Mouse (Mus musculus) bone marrow macrophage, adult 2 months (primary cell): ENCODE data around the gene Hddc3. TPM values are rescaled to one million over a fixed set of nuclear protein-coding genes. Genes with fewer than 3 reads are reported as not detected.
A peak's percentile ranks its signal among the peaks of the same experiment; 100 is the strongest.

Source experiments
- H3K27ac ChIP-seq: 2 replicates; pipeline ENCODE4 v1.5.1; 2012; ENCODE audit warnings: low read depth, low read length; ENCODE audit not compliant: insufficient read depth
- H3K4me1 ChIP-seq: 2 replicates; pipeline ENCODE4 v1.6.1; 2012; ENCODE audit warnings: low read length; ENCODE audit not compliant: control insufficient read depth, insufficient read depth
- H3K4me3 ChIP-seq: 2 replicates; pipeline ENCODE4 v1.5.1; 2012; ENCODE audit warnings: mild to moderate bottlenecking, low read length, moderate library complexity; ENCODE audit not compliant: insufficient read depth
- CTCF ChIP-seq: IDR thresholded peaks from 2 replicates; pipeline ENCODE4 v1.5.1; 2012; ENCODE audit warnings: low read depth, mild to moderate bottlenecking, low read length, moderate library complexity
- POLR2A ChIP-seq: IDR thresholded peaks from 2 replicates; pipeline ENCODE4 v1.6.1; 2012; ENCODE audit warnings: mild to moderate bottlenecking, low read depth, low read length, borderline replicate concordance
- polyA plus RNA-seq: library from polyadenylated mRNA; stranded (reverse); fragments of >200 nt; gene quantifications from 2 replicates; pipeline ENCODE4 v1.2.4, GENCODE M21; 2012; ENCODE audit not compliant: missing spikeins, insufficient read depth, insufficient read length

The Hddc3 gene
- polyA plus RNA-seq, 1 experiment: 7.5 TPM

DNA sequence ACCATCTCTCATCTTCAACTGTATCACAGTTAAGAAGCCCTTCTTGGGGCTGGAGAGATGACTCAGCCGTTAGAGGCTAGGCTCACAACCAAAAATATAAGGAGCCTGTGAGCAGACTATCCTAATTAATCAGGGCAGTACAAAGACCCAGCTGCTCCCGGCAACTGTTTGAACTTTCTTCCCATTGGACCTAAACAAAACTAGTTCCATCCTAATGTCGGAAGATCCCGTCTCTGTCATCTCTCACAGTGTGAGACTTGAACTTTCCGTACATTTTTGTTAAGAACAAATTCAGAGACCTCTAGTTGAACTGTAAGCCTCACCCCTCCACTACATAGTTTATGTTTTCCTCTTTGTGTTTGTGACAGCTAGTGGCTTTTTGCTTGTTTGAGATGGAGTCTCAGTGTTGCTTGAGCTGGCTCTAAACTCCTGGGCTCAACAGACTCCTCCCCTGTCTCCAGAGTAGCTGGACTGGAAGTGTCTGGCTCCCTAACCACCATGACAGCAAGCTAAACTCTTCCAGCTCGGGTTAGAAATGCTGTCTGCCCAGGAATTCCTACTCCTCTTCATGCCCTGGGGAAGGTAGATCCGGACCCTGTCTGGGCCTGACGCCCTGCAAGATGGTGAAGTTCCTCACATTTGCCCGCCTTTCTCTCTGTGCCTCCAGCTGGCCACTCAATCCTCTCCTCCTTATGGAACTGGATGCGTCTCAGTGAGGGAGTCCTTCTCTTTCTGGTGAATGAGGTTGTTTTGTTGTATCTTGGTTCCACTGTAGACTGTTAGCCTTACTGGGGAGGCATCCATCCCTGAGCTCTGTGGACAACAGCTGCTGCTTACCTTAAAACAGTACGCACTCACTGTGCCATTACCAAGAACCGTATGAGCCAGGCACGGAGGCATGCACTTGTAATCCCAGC is 5.0 kb downstream of the Hddc3 start:
- Histone ChIP-seq H3K4me3 (no peak overlapping the region), H3K4me1 (peaks cover 22% of the 10 kb centered on the region), H3K27ac (no peak overlapping the region)
- TF ChIP-seq CTCF (no peak), POLR2A (no peak)

DNA sequence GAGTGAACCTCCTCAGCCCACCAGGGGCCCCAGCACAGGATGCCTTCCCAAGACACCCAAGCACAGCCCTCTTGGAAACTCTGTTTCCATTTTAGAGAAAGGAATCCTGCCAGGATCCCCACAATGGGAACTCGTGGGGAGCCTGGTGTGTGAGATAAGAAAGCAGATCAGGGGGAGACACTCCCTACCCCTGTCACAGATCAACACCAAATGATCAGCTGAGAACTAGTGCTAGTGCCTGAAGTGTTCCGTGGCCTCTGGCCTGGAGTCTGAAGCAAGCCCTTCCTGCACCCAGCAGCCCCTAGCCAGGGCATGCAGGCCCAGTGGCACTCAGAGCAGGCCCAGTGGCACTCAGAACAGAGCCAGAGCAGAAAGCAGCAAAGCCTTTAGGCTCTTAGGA is 7.9 kb downstream of the Hddc3 start:
- H3K4me3 ChIP-seq: no peak overlapping the region

DNA sequence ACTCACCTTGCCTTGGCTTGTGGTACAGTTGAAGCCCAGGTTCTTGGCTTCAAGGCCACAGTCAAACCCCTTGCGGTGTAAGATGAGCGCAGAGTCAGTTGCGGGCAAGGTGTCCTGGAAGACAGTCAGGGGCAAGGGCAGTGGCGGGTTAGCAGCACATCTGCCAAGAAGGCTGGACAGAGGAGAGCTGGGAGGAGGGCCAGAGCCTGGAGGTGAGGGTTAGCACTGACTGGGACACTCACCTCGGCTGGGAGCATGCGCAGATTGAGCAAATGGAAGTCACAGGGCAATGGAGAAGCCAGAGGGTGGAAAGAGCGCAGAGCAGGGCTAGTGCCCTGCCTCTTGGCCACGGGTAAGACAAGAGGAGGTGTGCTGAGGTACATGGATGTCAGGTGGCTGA is 10.0 kb downstream of the Hddc3 start:
- H3K4me3 ChIP-seq: no peak overlapping the region
- no peak for TF ChIP-seq POLR2A
- TF ChIP-seq CTCF: no peak
- peaks cover 6% of the 10 kb centered on the region for H3K4me1 ChIP-seq
- no peak overlapping the region for H3K27ac ChIP-seq

More for the DNA sequence above, 7.9 kb downstream of the Hddc3 start:
- Histone ChIP-seq H3K4me1 (peaks cover 26% of the 10 kb centered on the region), H3K27ac (no peak overlapping the region)
- no peak for TF ChIP-seq POLR2A
- no peak for TF ChIP-seq CTCF

DNA sequence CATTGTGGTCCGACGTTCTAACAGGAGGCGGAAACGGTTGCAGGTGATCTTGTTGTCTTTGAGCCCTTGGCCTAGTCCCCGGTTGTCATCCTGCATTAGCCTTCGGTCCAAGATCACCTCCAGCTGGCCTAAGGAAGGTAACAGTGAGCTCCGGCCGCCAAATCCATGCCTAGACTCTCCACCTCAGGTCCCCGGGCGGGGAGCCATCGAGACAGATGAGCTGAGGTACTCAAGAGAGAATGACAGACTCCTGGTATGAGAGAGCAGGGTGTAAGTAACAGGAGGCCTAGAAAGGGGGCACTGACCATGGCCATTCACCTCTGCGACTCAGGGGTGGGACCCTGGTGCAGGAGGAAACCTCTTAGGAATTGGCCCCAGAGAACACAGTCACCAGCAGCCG is 13.4 kb downstream of the Hddc3 start:
- H3K27ac ChIP-seq: no peak overlapping the region
- TF ChIP-seq POLR2A: no peak
- no peak for TF ChIP-seq CTCF
- H3K4me3 ChIP-seq: no peak overlapping the region
- H3K4me1 ChIP-seq: peaks cover 6% of the 10 kb centered on the region

DNA sequence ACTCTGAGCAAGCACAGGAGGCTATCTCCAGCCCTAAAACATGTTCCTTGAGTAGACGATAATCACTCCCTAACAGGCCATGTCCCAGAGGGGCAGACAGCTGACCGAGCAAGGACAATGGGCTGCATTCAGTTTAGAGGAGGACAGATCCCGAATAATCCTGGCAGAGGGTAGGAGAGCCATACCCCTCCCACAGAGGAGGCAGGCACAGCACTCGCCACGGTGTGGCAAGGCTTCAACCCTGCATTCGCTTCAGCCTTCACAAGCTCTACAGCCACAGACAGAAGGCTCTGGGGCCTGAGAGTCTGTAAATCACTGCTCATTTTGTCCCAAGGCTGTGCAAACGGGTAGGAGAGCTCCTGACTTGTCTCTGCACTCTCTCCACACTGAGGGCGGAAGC is 14.3 kb downstream of the Hddc3 start:
- Histone ChIP-seq H3K27ac (no peak overlapping the region), H3K4me1 (peaks cover 6% of the 10 kb centered on the region), H3K4me3 (no peak overlapping the region)
- no peak for TF ChIP-seq CTCF
- TF ChIP-seq POLR2A: no peak

DNA sequence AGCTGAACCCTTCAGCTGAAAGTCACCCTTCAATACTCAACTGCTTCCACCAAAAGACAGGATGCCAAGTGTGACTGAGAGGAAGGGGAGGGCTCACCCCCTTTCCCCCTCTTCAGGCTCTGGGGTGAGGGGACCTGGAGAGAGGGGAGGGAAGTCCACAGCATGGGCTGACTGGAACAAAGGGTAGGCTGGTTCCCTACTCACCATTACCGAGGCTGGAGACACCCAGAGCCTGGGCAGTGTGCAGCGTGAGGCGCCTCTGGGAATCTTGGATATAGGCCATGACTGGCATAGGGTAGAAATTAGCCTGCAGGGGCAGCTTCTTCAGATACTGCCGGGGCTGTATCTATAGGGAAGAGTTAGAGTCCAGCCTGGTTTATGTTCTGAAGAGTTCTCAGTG is 15.1 kb downstream of the Hddc3 start:
- Histone ChIP-seq H3K4me1 (peaks cover 6% of the 10 kb centered on the region), H3K4me3 (no peak overlapping the region), H3K27ac (no peak overlapping the region)
- TF ChIP-seq POLR2A: no peak
- TF ChIP-seq CTCF: no peak

DNA sequence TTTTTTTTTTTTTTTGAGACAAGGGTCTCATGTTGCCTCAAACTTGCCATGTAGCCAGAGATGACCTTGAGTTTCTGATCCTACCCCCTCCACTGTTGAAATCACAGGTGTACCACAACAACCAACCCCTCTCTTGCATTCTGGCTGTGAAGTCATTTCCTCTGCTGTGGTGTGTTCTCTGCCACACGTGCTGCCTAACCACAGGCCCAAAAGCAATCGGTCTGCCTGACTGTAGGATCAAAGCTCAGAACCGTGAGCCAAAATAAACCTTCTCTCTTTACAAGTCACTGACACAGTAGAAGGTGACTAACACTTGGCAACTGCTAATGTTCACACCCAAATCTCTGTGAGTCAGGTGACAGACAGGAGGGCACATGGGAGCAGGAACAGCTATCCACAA is 17.5 kb downstream of the Hddc3 start:
- TF ChIP-seq POLR2A (no peak), CTCF (no peak)
- no peak overlapping the region for H3K4me3 ChIP-seq
- H3K27ac ChIP-seq: no peak overlapping the region
- no peaks in the 10 kb centered on the region for H3K4me1 ChIP-seq

DNA sequence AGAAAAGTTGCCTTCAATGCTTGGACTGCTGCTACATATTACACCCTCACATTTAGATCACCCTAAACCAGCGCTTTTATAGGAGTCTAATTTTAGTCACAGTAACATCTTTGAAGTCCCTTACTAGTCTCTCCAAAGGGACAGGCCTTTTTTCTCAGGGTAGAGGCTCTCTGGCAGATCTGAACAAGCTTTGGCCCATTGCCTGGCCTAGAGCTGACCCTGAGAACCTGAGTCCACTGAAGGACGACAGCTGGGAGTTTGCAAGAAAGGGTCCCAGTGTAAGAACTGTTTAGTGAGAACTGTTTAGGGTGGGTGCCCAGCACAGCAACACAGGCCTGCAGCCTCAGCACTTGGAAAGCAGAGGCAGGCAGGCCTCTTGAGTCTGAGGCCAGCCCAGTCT is 22.9 kb downstream of the Hddc3 start:
- no peak overlapping the region for H3K4me3 ChIP-seq
- no peak for TF ChIP-seq POLR2A
- no peak for TF ChIP-seq CTCF
- H3K4me1 ChIP-seq: peaks cover 13% of the 10 kb centered on the region
- no peak overlapping the region for H3K27ac ChIP-seq

DNA sequence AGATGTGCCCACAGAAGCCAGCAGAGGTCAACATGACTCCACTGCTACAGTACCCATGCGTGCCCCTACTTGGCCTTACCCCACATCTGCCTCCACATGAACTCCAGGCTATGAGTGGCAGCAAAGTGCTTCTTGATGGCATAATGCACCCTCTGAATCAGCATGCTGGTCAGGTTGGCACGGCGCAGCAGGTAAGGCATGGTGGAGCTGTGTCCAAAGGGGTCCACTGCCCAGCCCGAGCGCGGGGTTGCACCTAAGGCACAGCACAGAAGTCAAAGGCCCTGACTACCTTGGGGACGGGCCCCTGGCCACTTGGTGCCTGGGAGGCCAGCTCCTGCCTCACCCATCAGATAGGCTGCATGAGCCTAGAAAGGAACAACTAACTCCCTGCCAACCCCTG is 24.3 kb downstream of the Hddc3 start:
- H3K4me1 ChIP-seq: peaks cover 13% of the 10 kb centered on the region

DNA sequence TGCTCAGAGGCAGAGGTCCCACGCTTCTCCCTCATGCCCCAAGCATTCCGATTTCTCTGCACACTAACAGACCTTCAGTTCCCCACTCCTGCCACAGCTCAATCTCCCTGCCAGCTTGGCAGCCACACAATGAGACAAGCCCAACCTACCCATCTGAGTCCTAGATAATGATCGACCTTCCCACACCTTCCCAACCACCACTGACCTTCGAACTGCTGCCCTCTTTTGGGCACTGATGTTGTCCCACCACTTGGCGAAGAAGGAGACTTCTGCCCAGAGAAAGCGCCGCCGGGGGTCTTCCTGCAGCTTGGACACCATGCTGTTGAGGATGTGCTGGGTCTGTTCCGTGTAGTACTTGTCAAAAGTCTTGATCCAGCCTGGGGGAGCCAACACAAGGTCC is 25.1 kb downstream of the Hddc3 start:
- peaks cover 13% of the 10 kb centered on the region for H3K4me1 ChIP-seq
- H3K27ac ChIP-seq: peak overlapping the region; percentile 85; the same call in 1 of the 2 replicates
- H3K4me3 ChIP-seq: peak overlapping the region; percentile 35; the same call in 1 of the 2 replicates
- TF ChIP-seq POLR2A (no peak), CTCF (no peak)

More for the DNA sequence above, 24.3 kb downstream of the Hddc3 start:
- H3K27ac ChIP-seq: no peak overlapping the region
- TF ChIP-seq POLR2A (no peak), CTCF (no peak)
- H3K4me3 ChIP-seq: no peak overlapping the region

DNA sequence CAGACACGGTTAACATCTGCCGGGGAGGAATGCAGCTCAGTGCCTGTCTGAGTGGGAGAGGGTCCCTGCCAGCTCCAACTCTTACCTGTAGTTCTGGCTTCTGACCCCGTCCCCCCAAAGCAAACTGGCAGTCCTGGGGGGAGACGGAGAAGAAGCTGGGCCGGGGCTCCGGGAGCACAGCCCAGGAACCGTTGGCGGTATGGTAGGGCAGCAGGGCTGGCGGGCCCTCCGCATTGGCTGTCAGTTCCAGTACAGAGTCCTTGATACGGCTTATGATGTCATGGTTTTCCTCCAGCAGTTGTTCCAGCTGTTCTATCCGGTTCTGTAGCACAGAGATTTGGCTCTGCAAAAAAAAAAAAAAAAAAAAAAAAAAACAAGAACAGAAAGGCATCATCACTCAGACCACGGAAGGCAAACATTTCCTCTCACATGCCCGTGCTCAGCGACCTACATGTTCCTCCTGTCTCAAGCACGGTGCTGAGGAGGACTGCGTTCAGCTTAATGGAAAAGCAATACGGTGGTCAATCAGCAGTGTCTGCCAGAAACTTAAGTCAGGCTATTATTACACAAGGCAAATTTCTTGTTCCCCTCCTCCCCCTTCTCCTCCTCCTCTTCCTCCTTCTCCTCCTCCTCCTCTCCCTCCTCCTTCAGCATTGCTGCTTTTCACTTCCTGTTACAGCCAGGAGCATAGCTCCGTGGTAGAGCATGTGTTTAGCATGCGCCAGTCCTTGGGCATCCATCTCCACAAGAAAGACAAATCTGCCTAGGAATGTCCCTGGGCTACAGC is 25.9 kb downstream of the Hddc3 start:
- peak overlapping the region; percentile 78 for H3K4me3 ChIP-seq
- no peak for TF ChIP-seq POLR2A
- no peak for TF ChIP-seq CTCF
- H3K4me1 ChIP-seq: peaks cover 18% of the 10 kb centered on the region
- H3K27ac ChIP-seq: peak overlapping the region; percentile 85
